Mouse (Mus musculus) megakaryocyte, embryonic 14.5 days (primary cell): ENCODE measurements around the gene Prph2.

Source experiments
- FLI1 ChIP-seq: IDR thresholded peaks from 2 replicates; pipeline ENCODE4 v1.6.1; 2012; ENCODE audit warnings: low read length, inconsistent platforms, mixed read lengths
- GATA1 ChIP-seq: IDR thresholded peaks from 3 replicates; pipeline ENCODE4 v1.6.1; 2012; ENCODE audit warnings: mixed read lengths, low read length, inconsistent platforms, borderline replicate concordance

DNA sequence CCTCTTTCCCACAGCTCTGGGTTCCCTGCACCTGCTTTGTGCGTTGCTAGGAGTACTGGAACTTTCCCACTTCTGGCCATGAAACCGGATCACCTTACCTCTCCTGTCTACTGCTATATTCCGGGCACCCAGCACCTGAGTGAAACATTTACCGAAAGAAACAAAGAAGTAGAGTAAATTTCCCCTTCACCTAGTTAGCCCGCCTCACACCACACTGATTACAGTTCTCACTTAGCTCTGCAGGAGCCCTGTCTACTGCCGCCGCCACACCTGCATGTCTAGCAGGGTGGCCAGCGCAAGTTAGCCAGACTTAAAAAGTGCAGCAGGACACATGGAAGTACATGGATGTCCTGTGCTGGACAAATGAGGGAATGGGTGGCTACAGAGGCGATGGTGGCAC lies 27.2 kb upstream of the Prph2 start:
- TF ChIP-seq GATA1 (no peak), FLI1 (no peak)
